Mouse (Mus musculus) testis, adult 2 months (tissue): ENCODE data around the gene Axdnd1. TPM values are rescaled to one million over a fixed set of nuclear protein-coding genes. Genes with fewer than 3 reads are reported as not detected.
"Not testable (repeated sequence)": the region's sequence is repeated elsewhere in the genome, so short reads cannot be mapped to it uniquely, and the experiment has no call there.

Source experiments
- H3K27ac ChIP-seq: fragments of 200-500 bp; 2 replicates; pipeline ENCODE4 v1.5.1; 2012; ENCODE audit warnings: low read depth, low read length; ENCODE audit not compliant: control insufficient read depth, insufficient read depth
- H3K27me3 ChIP-seq: fragments of 200-500 bp; 2 replicates; pipeline ENCODE4 v1.6.1; 2012; ENCODE audit warnings: mild to moderate bottlenecking, low read length, moderate library complexity; ENCODE audit not compliant: control insufficient read depth, insufficient read depth
- H3K36me3 ChIP-seq: fragments of 200-500 bp; 2 replicates; pipeline ENCODE4 v1.6.1; 2012; ENCODE audit warnings: mild to moderate bottlenecking, low read length; ENCODE audit not compliant: control insufficient read depth, insufficient read depth
- H3K4me1 ChIP-seq: fragments of 200-500 bp; 2 replicates; pipeline ENCODE4 v1.6.1; 2012; ENCODE audit warnings: low read length; ENCODE audit not compliant: control insufficient read depth, insufficient read depth
- H3K4me3 ChIP-seq: fragments of 200-500 bp; 2 replicates; pipeline ENCODE4 v1.5.1; 2012; ENCODE audit warnings: low read depth, mild to moderate bottlenecking, low read length, moderate library complexity, mixed read lengths; ENCODE audit not compliant: control insufficient read depth
- CTCF ChIP-seq: fragments of 200-500 bp; IDR thresholded peaks from 2 replicates; pipeline ENCODE4 v1.5.1; 2012; ENCODE audit warnings: low read depth, mild to moderate bottlenecking, inconsistent platforms, low read length, moderate library complexity; ENCODE audit not compliant: control insufficient read depth, insufficient read depth, insufficient replicate concordance
- POLR2A ChIP-seq: fragments of 200-500 bp; IDR thresholded peaks from 2 replicates; pipeline ENCODE4 v1.6.1; 2012; ENCODE audit warnings: low read depth, mild to moderate bottlenecking, inconsistent platforms, low read length, moderate library complexity; ENCODE audit not compliant: control insufficient read depth
- polyA plus RNA-seq: library from polyadenylated mRNA; depleted of rRNA; stranded (reverse); fragments of >200 nt; gene quantifications from 2 replicates; pipeline ENCODE4 v1.2.3, GENCODE M21; 2012

The Axdnd1 gene
- polyA plus RNA-seq, 1 experiment = 198 TPM

DNA sequence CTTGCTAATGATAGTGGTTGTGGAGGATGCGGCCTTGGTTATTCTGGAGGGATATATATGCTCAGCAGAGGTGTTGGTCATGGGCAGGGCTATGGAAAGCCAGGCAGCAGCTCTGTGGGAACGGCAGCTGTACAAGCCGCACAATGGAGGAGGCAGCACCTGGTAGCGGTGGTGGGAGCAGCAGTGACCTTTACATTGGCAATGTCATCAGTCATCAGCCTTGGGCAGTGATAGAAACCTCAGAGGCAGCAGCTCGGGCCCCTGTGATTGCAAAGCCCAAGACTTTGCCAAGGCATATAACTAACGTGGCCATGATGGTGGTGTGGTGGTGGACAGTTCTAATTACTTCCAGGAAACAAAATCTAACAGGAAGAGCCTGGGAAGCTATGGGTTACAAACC, 2.5 kb upstream of the Axdnd1 start:
- H3K4me3 ChIP-seq = no peak overlapping the region
- no peaks in the 10 kb centered on the region for H3K36me3 ChIP-seq
- no peak overlapping the region for H3K27ac ChIP-seq
- TF ChIP-seq POLR2A = no peak
- no peak for TF ChIP-seq CTCF
- H3K27me3 ChIP-seq = no peaks in the 10 kb centered on the region
- H3K4me1 ChIP-seq = no peaks in the 10 kb centered on the region; the same call in 1 of the 2 replicates

DNA sequence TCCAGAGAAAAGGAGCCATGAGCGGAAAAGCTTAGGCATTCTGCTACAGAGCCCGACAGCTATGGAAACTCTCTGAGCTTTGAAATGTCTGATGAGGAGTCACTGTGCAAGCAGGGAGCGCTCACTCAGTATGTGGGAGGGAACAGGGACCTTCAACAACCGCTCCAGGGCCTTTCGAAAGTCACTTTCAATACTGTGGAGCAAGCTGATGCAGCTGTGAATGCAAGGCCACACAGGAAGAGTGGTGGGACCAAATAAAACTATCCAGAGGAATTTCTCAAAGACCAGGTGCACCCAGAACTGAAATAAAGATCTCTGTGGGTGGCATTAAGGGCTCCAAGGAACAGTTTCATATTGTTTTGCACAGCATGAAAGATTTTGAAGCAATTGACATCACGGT, 1.9 kb upstream of the Axdnd1 start:
- no peaks in the 10 kb centered on the region; the same call in 1 of the 2 replicates for H3K4me1 ChIP-seq
- H3K27me3 ChIP-seq = no peaks in the 10 kb centered on the region
- H3K4me3 ChIP-seq = no peak overlapping the region
- TF ChIP-seq POLR2A = no peak
- no peak for TF ChIP-seq CTCF
- no peak overlapping the region for H3K27ac ChIP-seq
- H3K36me3 ChIP-seq = no peaks in the 10 kb centered on the region

DNA sequence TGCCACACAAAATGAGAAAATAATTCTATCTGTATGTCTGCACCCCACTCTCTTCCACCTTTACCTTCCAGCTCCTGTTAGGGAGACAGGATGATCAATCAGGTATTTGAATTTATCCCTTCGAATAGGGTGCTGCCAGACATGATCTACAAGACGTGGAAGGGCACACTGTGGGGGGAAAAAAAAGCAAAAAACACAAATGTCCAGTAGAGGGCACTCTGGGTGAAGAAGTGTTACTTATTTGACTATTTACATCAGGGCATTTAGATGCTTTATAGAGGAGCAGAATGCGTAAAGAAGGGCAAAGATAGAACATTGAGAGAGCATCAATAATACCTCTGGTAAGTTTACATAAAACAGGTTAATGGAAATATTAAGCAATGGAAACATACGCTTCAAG, 2.8 kb downstream of the Axdnd1 start:
- H3K27ac ChIP-seq = no peak overlapping the region
- no peaks in the 10 kb centered on the region; the same call in 1 of the 2 replicates for H3K4me1 ChIP-seq
- no peaks in the 10 kb centered on the region for H3K36me3 ChIP-seq
- TF ChIP-seq CTCF = no peak
- no peak for TF ChIP-seq POLR2A
- no peak overlapping the region for H3K4me3 ChIP-seq
- H3K27me3 ChIP-seq = no peaks in the 10 kb centered on the region

- H3K4me3 ChIP-seq = no peak overlapping the region
- no peaks in the 10 kb centered on the region for H3K4me1 ChIP-seq
- no peaks in the 10 kb centered on the region for H3K36me3 ChIP-seq
- no peak for TF ChIP-seq CTCF
- no peak for TF ChIP-seq POLR2A
- no peak overlapping the region for H3K27ac ChIP-seq
- H3K27me3 ChIP-seq = no peaks in the 10 kb centered on the region
Measured at GRCm38 (mm10) chr1:156408521-156408920, 12.4 kb downstream of the Axdnd1 start.

DNA sequence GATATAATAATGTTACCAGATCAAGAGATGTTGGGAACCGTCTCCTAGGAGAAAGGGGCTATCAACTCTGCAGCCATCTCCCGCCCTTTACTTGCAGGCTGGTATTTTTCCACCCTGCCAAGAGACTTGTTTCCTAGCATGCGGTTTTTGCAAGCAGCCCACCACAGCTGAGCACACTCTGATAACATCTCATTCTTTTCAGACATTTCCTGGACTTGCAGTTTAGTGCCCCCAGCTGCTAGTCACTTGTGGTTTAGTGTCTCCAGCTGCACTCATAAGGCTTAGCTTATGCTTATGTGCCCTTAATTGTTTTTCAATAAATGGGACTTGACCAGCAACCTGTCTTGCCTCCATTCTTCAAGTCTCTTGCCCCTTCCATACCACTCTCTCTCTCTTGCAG, 13.0 kb downstream of the Axdnd1 start:
- H3K27me3 ChIP-seq = no peaks in the 10 kb centered on the region
- H3K4me3 ChIP-seq = no peak overlapping the region
- no peaks in the 10 kb centered on the region for H3K4me1 ChIP-seq
- H3K36me3 ChIP-seq = no peaks in the 10 kb centered on the region
- no peak overlapping the region for H3K27ac ChIP-seq
- TF ChIP-seq POLR2A = no peak
- TF ChIP-seq CTCF = no peak

- TF ChIP-seq POLR2A = no peak
- TF ChIP-seq CTCF = no peak
- no peak overlapping the region for H3K27ac ChIP-seq
- no peaks in the 10 kb centered on the region for H3K36me3 ChIP-seq
- no peaks in the 10 kb centered on the region for H3K27me3 ChIP-seq
- no peaks in the 10 kb centered on the region for H3K4me1 ChIP-seq
- H3K4me3 ChIP-seq = no peak overlapping the region
Measured at GRCm38 (mm10) chr1:156403251-156403650, 17.7 kb downstream of the Axdnd1 start.

GRCm38 (mm10) chr1:156402491-156402890, 18.5 kb downstream of the Axdnd1 start:
- no peaks in the 10 kb centered on the region for H3K4me1 ChIP-seq
- no peaks in the 10 kb centered on the region for H3K36me3 ChIP-seq
- H3K27me3 ChIP-seq = no peaks in the 10 kb centered on the region
- no peak overlapping the region for H3K27ac ChIP-seq
- TF ChIP-seq POLR2A (no peak), CTCF (no peak)
- H3K4me3 ChIP-seq = no peak overlapping the region

DNA sequence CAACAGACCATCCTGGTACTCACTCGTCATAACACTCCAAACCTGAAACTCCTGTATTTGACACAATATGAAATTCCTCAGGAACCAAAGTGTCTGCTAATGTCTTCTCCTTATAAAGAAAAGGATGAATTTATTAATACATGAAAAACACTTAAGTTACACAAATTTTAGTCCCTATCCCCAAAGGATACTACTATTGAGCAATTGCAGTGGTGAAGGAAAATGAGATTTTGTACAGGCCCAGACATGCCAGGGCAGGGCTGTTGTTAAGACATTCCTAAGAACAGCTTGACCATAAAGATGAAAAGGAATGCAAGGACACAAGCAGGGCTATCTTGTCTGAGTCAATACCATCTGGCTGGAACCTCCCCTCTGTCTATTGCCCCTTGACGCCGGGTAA, 20.8 kb downstream of the Axdnd1 start:
- not testable (repeated sequence) for H3K4me1 ChIP-seq, H3K4me3 ChIP-seq, H3K36me3 ChIP-seq, H3K27ac ChIP-seq, H3K27me3 ChIP-seq
